Mouse (Mus musculus): ENCODE measurements around the gene Aff1. TPM values are rescaled to one million over a fixed set of nuclear protein-coding genes. Genes with fewer than 3 reads are reported as not detected.
A peak's percentile ranks its signal among the peaks of the same experiment; 100 is the strongest.

Gene Aff1
- polyA plus RNA-seq, 2 experiments, result 7.0 to 17.1 TPM

DNA sequence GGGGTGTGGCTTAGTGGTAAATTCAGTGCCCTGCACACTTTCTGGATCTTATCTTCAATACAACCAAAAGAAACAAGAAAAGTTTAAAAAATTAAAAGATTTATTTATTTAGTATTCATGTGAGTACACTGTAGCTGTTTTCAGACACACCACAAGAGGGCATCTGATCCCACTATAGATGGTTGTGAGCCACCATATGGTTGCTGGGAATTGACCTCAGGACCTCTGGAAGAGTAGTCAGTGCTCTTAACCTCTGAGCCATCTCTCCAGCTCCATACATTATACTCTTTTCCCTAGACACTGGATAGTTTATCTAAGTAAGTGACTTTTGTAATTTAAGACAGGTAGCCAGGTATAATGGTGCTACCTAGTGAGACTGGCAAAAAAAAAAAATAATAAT lies 1.0 kb upstream of the Aff1 start:
- H3K4me2 ChIP-seq (ENCODE audit: low read depth), result peak overlapping the region; percentile 90
- DNase-seq (ENCODE audit: low read depth in 3 of 3, low spot score in 3 of 3) (no peak), ATAC-seq (ENCODE audit: insufficient read depth) (no peak)
- H3K4me1 ChIP-seq (replicated peaks; ENCODE audit: control insufficient read depth in 2 of 2, insufficient read depth in 2 of 2, low read length in 1 of 2), result 0 out of 4 replicates have a peak, but pooled peaks cover 3 to 5% of the 10 kb centered on the region in 2 experiments
- no peak overlapping the region for H3K27ac ChIP-seq
- no peaks in the 10 kb centered on the region for H3K9me3 ChIP-seq (ENCODE audit: control insufficient read depth, low read length)
- peaks cover 36% of the 10 kb centered on the region for H3K27me3 ChIP-seq (ENCODE audit: control insufficient read depth, insufficient read depth, low read length)
- TF ChIP-seq EP300 (IDR thresholded peaks at IDR 0.05; ENCODE audit: low read depth) (no peak), CTCF (IDR thresholded peaks at IDR 0.05; ENCODE audit: low read depth) (peak; percentile 44)
- no peak overlapping the region for H3K9ac ChIP-seq (replicated peaks)
- no peaks in the 10 kb centered on the region for H3K36me3 ChIP-seq (replicated peaks; ENCODE audit: control insufficient read depth, insufficient read depth, low read depth)
- peak overlapping the region in 1 of 2 experiments; percentile 77; a peak in 2 of 4 replicates for H3K4me3 ChIP-seq (ENCODE audit: insufficient read depth in 1 of 2, low read depth in 2 of 2, low read length in 2 of 2)

DNA sequence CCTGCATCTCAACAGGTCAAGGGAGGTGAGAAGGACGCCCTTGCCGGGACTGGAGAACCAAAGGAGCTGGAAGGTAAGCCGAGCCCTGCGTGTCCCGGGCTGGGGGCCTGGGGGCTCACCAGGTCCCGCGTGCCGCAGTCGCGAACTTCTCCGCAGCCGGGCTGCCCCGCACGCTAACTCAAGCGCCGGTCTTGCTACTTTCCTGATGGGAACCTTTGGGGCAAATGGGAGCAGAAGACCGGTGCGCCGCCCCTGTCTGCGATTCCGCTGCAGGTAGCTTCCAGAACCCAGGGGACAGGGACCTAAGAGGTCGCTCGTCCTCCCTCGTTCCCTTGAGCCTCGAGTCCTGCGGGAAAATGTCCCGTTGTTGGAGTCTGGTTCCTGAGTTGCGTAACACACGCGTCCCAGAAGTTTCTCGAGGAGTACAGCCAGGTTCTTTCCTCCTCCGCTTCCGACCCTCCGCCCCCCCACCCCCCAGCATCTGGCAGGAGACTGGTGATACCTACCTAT lies 412 bp downstream of the Aff1 start:
- H3K4me3 ChIP-seq (ENCODE audit: insufficient read depth in 1 of 2, low read depth in 2 of 2, low read length in 2 of 2), result peak overlapping the region; percentile 52 to 77
- peaks cover 37% of the 10 kb centered on the region for H3K27me3 ChIP-seq (ENCODE audit: control insufficient read depth, insufficient read depth, low read length)
- 0 out of 4 replicates have a peak, but pooled peaks cover 3 to 5% of the 10 kb centered on the region in 2 experiments for H3K4me1 ChIP-seq (replicated peaks; ENCODE audit: control insufficient read depth in 2 of 2, insufficient read depth in 2 of 2, low read length in 1 of 2)
- under 1% methylated on average over 31 of the region's 34 CpGs for WGBS (ENCODE audit: insufficient replicate concordance)
- H3K27ac ChIP-seq, result no peak overlapping the region
- DNase-seq (ENCODE audit: low read depth in 3 of 3, low spot score in 3 of 3) (no peak), ATAC-seq (ENCODE audit: insufficient read depth) (peak; percentile 12; the same call in 1 of the 2 replicates)
- no peaks in the 10 kb centered on the region for H3K36me3 ChIP-seq (replicated peaks; ENCODE audit: control insufficient read depth, insufficient read depth, low read depth)
- no peak for TF ChIP-seq CTCF (IDR thresholded peaks at IDR 0.05; ENCODE audit: low read depth)
- TF ChIP-seq EP300 (IDR thresholded peaks at IDR 0.05; ENCODE audit: low read depth), result no peak
- H3K9ac ChIP-seq (replicated peaks), result peak overlapping the region; percentile 48
- peak overlapping the region; percentile 90 for H3K4me2 ChIP-seq (ENCODE audit: low read depth)
- H3K9me3 ChIP-seq (ENCODE audit: control insufficient read depth, low read length), result no peaks in the 10 kb centered on the region

DNA sequence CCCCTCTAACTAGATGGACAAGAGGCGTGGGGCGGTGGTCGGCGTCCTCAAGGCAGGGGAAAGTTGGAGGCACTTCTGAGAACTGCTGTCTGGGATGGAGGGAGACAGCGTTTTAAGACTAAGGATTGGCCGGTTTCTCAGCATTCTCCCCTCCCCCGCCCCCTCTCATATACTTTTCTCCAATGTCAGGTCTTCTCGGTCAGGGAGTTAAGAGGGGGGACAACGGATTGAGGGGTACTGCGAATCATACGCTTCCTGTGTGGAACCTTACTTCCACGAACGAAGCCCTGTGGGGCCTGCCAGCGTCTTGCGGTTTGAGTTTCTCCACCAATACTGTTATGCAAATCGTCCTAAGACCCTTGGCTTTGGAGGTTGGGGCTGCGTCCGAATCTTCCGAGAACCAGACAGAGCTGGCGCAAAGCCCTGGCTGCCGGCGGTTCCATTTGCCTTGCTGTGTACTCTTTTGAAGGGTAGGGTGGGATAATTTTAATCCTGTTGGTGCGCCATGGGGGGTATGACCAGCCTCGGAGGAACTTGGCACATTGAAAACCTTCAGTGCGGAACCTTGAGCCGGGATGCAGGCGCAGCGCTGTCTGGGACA lies 967 bp downstream of the Aff1 start:
- Histone ChIP-seq H3K4me1 (replicated peaks; ENCODE audit: control insufficient read depth in 2 of 2, insufficient read depth in 2 of 2, low read length in 1 of 2) (0 out of 4 replicates have a peak, but pooled peaks cover 3 to 5% of the 10 kb centered on the region in 2 experiments), H3K4me3 (ENCODE audit: insufficient read depth in 1 of 2, low read depth in 2 of 2, low read length in 2 of 2) (peak overlapping the region; percentile 52 to 77), H3K9me3 (ENCODE audit: control insufficient read depth, low read length) (no peaks in the 10 kb centered on the region), H3K36me3 (replicated peaks; ENCODE audit: control insufficient read depth, insufficient read depth, low read depth) (no peaks in the 10 kb centered on the region), H3K9ac (replicated peaks) (no peak overlapping the region), H3K27ac (no peak overlapping the region), H3K4me2 (ENCODE audit: low read depth) (peak overlapping the region; percentile 90), H3K27me3 (ENCODE audit: control insufficient read depth, insufficient read depth, low read length) (peaks cover 37% of the 10 kb centered on the region)
- ATAC-seq (ENCODE audit: insufficient read depth), result no peak
- under 1% methylated on average over 28 of the region's 28 CpGs for WGBS (ENCODE audit: insufficient replicate concordance)
- DNase-seq (ENCODE audit: low read depth in 3 of 3, low spot score in 3 of 3), result no peak
- TF ChIP-seq EP300 (IDR thresholded peaks at IDR 0.05; ENCODE audit: low read depth), result no peak
- no peak for TF ChIP-seq CTCF (IDR thresholded peaks at IDR 0.05; ENCODE audit: low read depth)

DNA sequence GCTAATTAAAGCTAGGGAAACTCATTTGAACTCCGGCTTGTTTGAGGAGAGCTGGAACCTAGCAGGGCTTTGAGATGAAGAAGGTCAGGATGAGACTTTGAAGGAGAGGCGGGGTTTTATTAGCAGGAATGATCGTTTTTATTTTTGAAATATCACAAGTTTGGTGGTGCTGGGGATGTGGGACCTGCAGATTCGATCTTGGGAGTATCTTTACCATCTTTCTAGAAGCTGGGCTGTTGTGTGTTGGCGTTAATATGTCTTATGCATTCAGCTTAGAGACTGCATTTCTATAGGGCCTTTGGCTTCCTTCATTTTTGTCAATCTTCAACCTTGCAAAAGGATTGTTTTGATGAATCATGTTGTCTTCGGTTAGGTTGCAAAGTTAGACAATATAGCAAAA lies 1.9 kb downstream of the Aff1 start:
- no peak for ATAC-seq (ENCODE audit: insufficient read depth)
- no peak overlapping the region for H3K9ac ChIP-seq (replicated peaks)
- 0 out of 4 replicates have a peak, but pooled peaks cover 3 to 5% of the 10 kb centered on the region in 2 experiments for H3K4me1 ChIP-seq (replicated peaks; ENCODE audit: control insufficient read depth in 2 of 2, insufficient read depth in 2 of 2, low read length in 1 of 2)
- H3K27ac ChIP-seq, result no peak overlapping the region
- DNase-seq (ENCODE audit: low read depth in 3 of 3, low spot score in 3 of 3), result no peak
- TF ChIP-seq EP300 (IDR thresholded peaks at IDR 0.05; ENCODE audit: low read depth) (no peak), CTCF (IDR thresholded peaks at IDR 0.05; ENCODE audit: low read depth) (no peak)
- WGBS (ENCODE audit: insufficient replicate concordance), result 43% methylated on average over 6 of the region's 6 CpGs
- H3K27me3 ChIP-seq (ENCODE audit: control insufficient read depth, insufficient read depth, low read length), result peaks cover 37% of the 10 kb centered on the region
- H3K36me3 ChIP-seq (replicated peaks; ENCODE audit: control insufficient read depth, insufficient read depth, low read depth), result no peaks in the 10 kb centered on the region
- no peaks in the 10 kb centered on the region for H3K9me3 ChIP-seq (ENCODE audit: control insufficient read depth, low read length)
- no peak overlapping the region; the same call in 1 of the 2 replicates for H3K4me2 ChIP-seq (ENCODE audit: low read depth)
- 0 out of 4 replicates have a peak overlapping the region, but pooled peaks of 1 of the 2 experiments have one; percentile 6 for H3K4me3 ChIP-seq (ENCODE audit: insufficient read depth in 1 of 2, low read depth in 2 of 2, low read length in 2 of 2)

DNA sequence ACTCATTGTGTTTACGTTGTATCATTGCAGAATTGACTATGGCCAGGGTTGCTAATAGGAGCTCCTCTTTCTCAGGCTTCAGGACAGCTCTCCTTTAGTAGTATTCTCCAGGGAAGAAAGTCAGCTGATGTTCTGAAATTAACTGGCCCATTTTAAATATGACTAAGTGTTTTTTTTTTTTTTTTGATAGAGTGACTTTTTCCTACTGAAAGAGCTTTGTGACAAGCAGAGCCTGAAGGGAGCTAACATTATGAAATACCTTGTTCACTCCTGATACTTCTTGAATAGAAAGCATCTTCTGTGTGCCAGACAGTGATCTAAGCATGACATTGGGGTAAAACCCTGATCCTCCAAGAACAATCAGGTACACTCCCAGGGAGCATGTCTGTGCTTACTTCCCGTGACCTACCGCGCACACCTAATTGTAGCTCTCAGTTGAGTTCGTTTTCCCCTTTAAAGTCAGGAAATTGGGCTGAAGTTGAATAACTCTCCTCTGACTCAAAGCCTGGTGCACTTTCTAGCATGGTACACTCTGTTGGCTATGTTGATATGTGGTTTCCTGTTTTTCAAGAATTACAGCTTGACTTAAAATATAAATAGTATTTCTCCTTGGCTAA lies 5.8 kb downstream of the Aff1 start:
- WGBS (ENCODE audit: insufficient replicate concordance), result 48% methylated on average over 5 of the region's 5 CpGs
- H3K36me3 ChIP-seq (replicated peaks; ENCODE audit: control insufficient read depth, insufficient read depth, low read depth), result no peaks in the 10 kb centered on the region
- H3K4me2 ChIP-seq (ENCODE audit: low read depth), result no peak overlapping the region
- H3K27ac ChIP-seq, result no peak overlapping the region
- ATAC-seq (ENCODE audit: insufficient read depth) (no peak), DNase-seq (ENCODE audit: low read depth in 3 of 3, low spot score in 3 of 3) (no peak)
- H3K9me3 ChIP-seq (ENCODE audit: control insufficient read depth, low read length), result no peaks in the 10 kb centered on the region
- no peak overlapping the region for H3K4me3 ChIP-seq (ENCODE audit: insufficient read depth in 1 of 2, low read depth in 2 of 2, low read length in 2 of 2)
- 0 out of 4 replicates have a peak, but pooled peaks cover 0 to 3% of the 10 kb centered on the region in 2 experiments for H3K4me1 ChIP-seq (replicated peaks; ENCODE audit: control insufficient read depth in 2 of 2, insufficient read depth in 2 of 2, low read length in 1 of 2)
- no peak overlapping the region for H3K9ac ChIP-seq (replicated peaks)
- TF ChIP-seq EP300 (IDR thresholded peaks at IDR 0.05; ENCODE audit: low read depth) (no peak), CTCF (IDR thresholded peaks at IDR 0.05; ENCODE audit: low read depth) (no peak)
- H3K27me3 ChIP-seq (ENCODE audit: control insufficient read depth, insufficient read depth, low read length), result peaks cover 30% of the 10 kb centered on the region

Measured in liver, embryonic 14.5 days (tissue).